Mouse (Mus musculus) embryonic fibroblast, embryonic 13.5 days (primary cell): ENCODE results near the gene Timeless.

ENCODE experiments used
- CTCF ChIP-seq: IDR thresholded peaks from 2 replicates; pipeline ENCODE4 v1.5.1; 2011; ENCODE audit warnings: mild to moderate bottlenecking, control low read depth, low read length, moderate library complexity, borderline replicate concordance; ENCODE audit not compliant: insufficient read depth
- POLR2A ChIP-seq: IDR thresholded peaks from 2 replicates; pipeline ENCODE4 v1.6.1; 2011; ENCODE audit warnings: low read depth, mild to moderate bottlenecking, control low read depth, low read length, moderate library complexity

DNA sequence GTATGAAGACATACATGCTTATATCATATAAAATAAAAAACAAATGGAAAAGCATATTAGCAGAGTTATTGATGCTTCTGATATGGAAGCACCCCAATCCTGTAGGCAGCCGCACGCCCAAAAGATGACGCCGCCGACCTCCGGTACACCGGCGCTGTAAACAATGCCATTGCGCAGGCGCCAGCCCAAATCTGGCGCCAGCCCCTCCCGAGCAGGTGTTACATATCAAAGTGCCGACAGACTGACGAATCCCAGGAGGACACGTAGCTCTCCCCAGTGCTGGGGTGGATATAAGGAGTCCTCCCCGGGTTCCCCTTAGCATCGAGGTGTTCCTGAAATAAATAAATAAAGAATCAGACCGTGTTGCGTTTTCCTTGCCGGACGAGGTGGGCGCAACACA lies 30.4 kb downstream of the Timeless start:
- TF ChIP-seq CTCF (no peak), POLR2A (no peak)
